Mouse (Mus musculus): ENCODE measurements around the gene Mmp9. TPM values are rescaled to one million over a fixed set of nuclear protein-coding genes. Genes with fewer than 3 reads are reported as not detected.

Gene Mmp9
- total and polyA plus RNA-seq, 3 experiments: 0.63 to 0.82 TPM; not detected in 1

DNA sequence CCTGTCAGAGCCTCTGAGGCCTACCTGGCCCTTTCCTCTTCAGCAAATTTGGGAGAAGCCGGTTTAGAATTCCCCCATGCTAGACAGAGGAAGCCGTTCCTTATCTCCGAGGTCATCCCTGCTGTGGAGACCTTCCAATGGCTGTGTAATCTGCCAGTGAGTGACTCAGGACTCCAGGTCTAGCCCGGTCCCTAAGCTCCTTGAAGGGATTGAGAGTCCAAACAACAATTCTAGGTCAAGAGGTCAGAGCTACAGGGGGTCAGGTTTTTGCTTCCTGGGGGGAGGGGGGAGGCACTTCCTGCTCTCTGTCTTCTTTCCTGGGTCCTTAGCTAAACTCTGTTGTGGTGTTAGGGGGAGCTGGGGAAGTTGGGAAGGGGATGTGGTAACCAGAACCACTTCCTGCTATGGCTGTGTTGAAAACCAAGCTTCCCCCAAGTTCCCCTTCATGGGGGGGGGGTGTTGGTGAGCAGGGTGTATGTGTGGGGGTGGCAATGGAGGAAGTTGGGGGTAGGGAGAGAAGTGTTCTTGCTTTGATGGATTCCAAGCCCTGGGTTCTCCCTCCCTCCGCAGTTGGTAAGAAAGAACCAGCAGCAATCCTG is 2.2 kb downstream of the Mmp9 start:
- Histone ChIP-seq H3K4me1 (ENCODE audit: insufficient read depth, low read depth, low read length) (peaks cover 20% of the 10 kb centered on the region), H3K36me3 (replicated peaks) (no peaks in the 10 kb centered on the region), H3K27me3 (ENCODE audit: insufficient read depth, low read length) (peaks cover 15% of the 10 kb centered on the region), H3K4me3 (ENCODE audit: low read depth, low read length) (no peak overlapping the region), H3K9me3 (replicated peaks) (no peaks in the 10 kb centered on the region)
- TF ChIP-seq TAL1 (conservative IDR thresholded peaks at IDR 0.05; ENCODE audit: low read depth, low read length): no peak
- no peak for TF ChIP-seq GATA2 (IDR thresholded peaks at IDR 0.05; ENCODE audit: borderline replicate concordance, low read depth, low read length)
- DNase-seq (ENCODE audit: low spot score) (peak; percentile 34), ATAC-seq (ENCODE audit: extremely low read depth, insufficient number of reproducible peaks, low FRiP score, poor library complexity, severe bottlenecking) (peak; percentile 40; the same call in 1 of the 2 replicates)

GRCm38 (mm10) chr2:164947506-164947905 is 6.9 kb downstream of the Mmp9 start:
- DNase-seq (ENCODE audit: low spot score): no peak
- no peak for ATAC-seq (ENCODE audit: extremely low read depth, insufficient number of reproducible peaks, low FRiP score, poor library complexity, severe bottlenecking)
- TF ChIP-seq CTCF (IDR thresholded peaks at IDR 0.05; ENCODE audit: low read depth, low read length) (no peak), GATA1 (IDR thresholded peaks at IDR 0.05; ENCODE audit: borderline replicate concordance, low read length) (no peak), POLR2AphosphoS5 (IDR thresholded peaks at IDR 0.05; ENCODE audit: insufficient replicate concordance, low read depth, low read length) (no peak), GATA2 (IDR thresholded peaks at IDR 0.05; ENCODE audit: borderline replicate concordance, low read depth, low read length) (no peak), TAL1 (conservative IDR thresholded peaks at IDR 0.05; ENCODE audit: low read depth, low read length) (no peak)
- Histone ChIP-seq H3K4me1 (ENCODE audit: insufficient read depth, low read depth, low read length) (peaks cover 11% of the 10 kb centered on the region), H3K9me3 (replicated peaks) (peaks cover 6% of the 10 kb centered on the region), H3K27me3 (ENCODE audit: insufficient read depth, low read length) (peaks cover 7% of the 10 kb centered on the region; the same call in 1 of the 2 replicates), H3K36me3 (replicated peaks) (no peaks in the 10 kb centered on the region), H3K4me3 (ENCODE audit: low read depth, low read length) (no peak overlapping the region)

- ATAC-seq (ENCODE audit: extremely low read depth, insufficient number of reproducible peaks, low FRiP score, poor library complexity, severe bottlenecking): no peak
- TF ChIP-seq GATA1 (IDR thresholded peaks at IDR 0.05; ENCODE audit: borderline replicate concordance, low read length) (no peak), GATA2 (IDR thresholded peaks at IDR 0.05; ENCODE audit: borderline replicate concordance, low read depth, low read length) (no peak), CTCF (IDR thresholded peaks at IDR 0.05; ENCODE audit: low read depth, low read length) (no peak), TAL1 (conservative IDR thresholded peaks at IDR 0.05; ENCODE audit: low read depth, low read length) (no peak), POLR2AphosphoS5 (IDR thresholded peaks at IDR 0.05; ENCODE audit: insufficient replicate concordance, low read depth, low read length) (no peak)
Measured at GRCm38 (mm10) chr2:164947930-164948329, 7.3 kb downstream of the Mmp9 start.

GRCm38 (mm10) chr2:164948962-164949361 is 8.4 kb downstream of the Mmp9 start:
- TF ChIP-seq GATA1 (IDR thresholded peaks at IDR 0.05; ENCODE audit: borderline replicate concordance, low read length): no peak
- TF ChIP-seq TAL1 (conservative IDR thresholded peaks at IDR 0.05; ENCODE audit: low read depth, low read length): no peak
- TF ChIP-seq CTCF (IDR thresholded peaks at IDR 0.05; ENCODE audit: low read depth, low read length): no peak
- TF ChIP-seq GATA2 (IDR thresholded peaks at IDR 0.05; ENCODE audit: borderline replicate concordance, low read depth, low read length): no peak

More at GRCm38 (mm10) chr2:164947930-164948329, 7.3 kb downstream of the Mmp9 start:
- H3K4me1 ChIP-seq (ENCODE audit: insufficient read depth, low read depth, low read length): peaks cover 7% of the 10 kb centered on the region
- no peak for DNase-seq (ENCODE audit: low spot score)
- H3K4me3 ChIP-seq (ENCODE audit: low read depth, low read length): no peak overlapping the region
- H3K9me3 ChIP-seq (replicated peaks): peaks cover 6% of the 10 kb centered on the region
- H3K36me3 ChIP-seq (replicated peaks): no peaks in the 10 kb centered on the region
- H3K27me3 ChIP-seq (ENCODE audit: insufficient read depth, low read length): peaks cover 7% of the 10 kb centered on the region; the same call in 1 of the 2 replicates

GRCm38 (mm10) chr2:164950501-164950900 is 9.9 kb downstream of the Mmp9 start:
- Histone ChIP-seq H3K36me3 (replicated peaks) (no peaks in the 10 kb centered on the region), H3K4me1 (ENCODE audit: insufficient read depth, low read depth, low read length) (peaks cover 5% of the 10 kb centered on the region), H3K27me3 (ENCODE audit: insufficient read depth, low read length) (peaks cover 7% of the 10 kb centered on the region; the same call in 1 of the 2 replicates), H3K4me3 (ENCODE audit: low read depth, low read length) (no peak overlapping the region), H3K9me3 (replicated peaks) (peaks cover 6% of the 10 kb centered on the region)
- TF ChIP-seq POLR2AphosphoS5 (IDR thresholded peaks at IDR 0.05; ENCODE audit: insufficient replicate concordance, low read depth, low read length) (no peak), CTCF (IDR thresholded peaks at IDR 0.05; ENCODE audit: low read depth, low read length) (no peak), GATA1 (IDR thresholded peaks at IDR 0.05; ENCODE audit: borderline replicate concordance, low read length) (no peak), TAL1 (conservative IDR thresholded peaks at IDR 0.05; ENCODE audit: low read depth, low read length) (no peak), GATA2 (IDR thresholded peaks at IDR 0.05; ENCODE audit: borderline replicate concordance, low read depth, low read length) (no peak)
- ATAC-seq (ENCODE audit: extremely low read depth, insufficient number of reproducible peaks, low FRiP score, poor library complexity, severe bottlenecking): no peak
- DNase-seq (ENCODE audit: low spot score): no peak

More at GRCm38 (mm10) chr2:164948962-164949361, 8.4 kb downstream of the Mmp9 start:
- ATAC-seq (ENCODE audit: extremely low read depth, insufficient number of reproducible peaks, low FRiP score, poor library complexity, severe bottlenecking) (no peak), DNase-seq (ENCODE audit: low spot score) (no peak)
- Histone ChIP-seq H3K27me3 (ENCODE audit: insufficient read depth, low read length) (peaks cover 7% of the 10 kb centered on the region; the same call in 1 of the 2 replicates), H3K36me3 (replicated peaks) (no peaks in the 10 kb centered on the region), H3K4me3 (ENCODE audit: low read depth, low read length) (no peak overlapping the region), H3K4me1 (ENCODE audit: insufficient read depth, low read depth, low read length) (peaks cover 5% of the 10 kb centered on the region), H3K9me3 (replicated peaks) (peaks cover 6% of the 10 kb centered on the region)

- ATAC-seq (ENCODE audit: extremely low read depth, insufficient number of reproducible peaks, low FRiP score, poor library complexity, severe bottlenecking): no peak
- Histone ChIP-seq H3K4me1 (ENCODE audit: insufficient read depth, low read depth, low read length) (peaks cover 5% of the 10 kb centered on the region), H3K9me3 (replicated peaks) (peaks cover 6% of the 10 kb centered on the region), H3K27me3 (ENCODE audit: insufficient read depth, low read length) (peaks cover 7% of the 10 kb centered on the region; the same call in 1 of the 2 replicates), H3K4me3 (ENCODE audit: low read depth, low read length) (no peak overlapping the region), H3K36me3 (replicated peaks) (no peaks in the 10 kb centered on the region)
- 0 out of 2 replicates have a peak, but pooled peaks have one; percentile 30 for TF ChIP-seq CTCF (IDR thresholded peaks at IDR 0.05; ENCODE audit: low read depth, low read length)
- no peak for TF ChIP-seq GATA2 (IDR thresholded peaks at IDR 0.05; ENCODE audit: borderline replicate concordance, low read depth, low read length)
- TF ChIP-seq POLR2AphosphoS5 (IDR thresholded peaks at IDR 0.05; ENCODE audit: insufficient replicate concordance, low read depth, low read length): no peak
- TF ChIP-seq TAL1 (conservative IDR thresholded peaks at IDR 0.05; ENCODE audit: low read depth, low read length): no peak
- no peak for DNase-seq (ENCODE audit: low spot score)
Measured at GRCm38 (mm10) chr2:164951745-164952144, 11.2 kb downstream of the Mmp9 start.

All from G1E (cell line).